Mouse (Mus musculus): ENCODE results near the gene Bin2. TPM values are rescaled to one million over a fixed set of nuclear protein-coding genes. Genes with fewer than 3 reads are reported as not detected.

Gene Bin2
- polyA plus RNA-seq, 1 experiment: 135 TPM

GRCm38 (mm10) chr15:100639972-100640750 is 29.2 kb downstream of the Bin2 start:
- Histone ChIP-seq H3K4me3 (ENCODE audit: insufficient read depth, low read length) (no peak overlapping the region), H3K4me1 (ENCODE audit: control insufficient read depth, insufficient read depth, low read length) (no peaks in the 10 kb centered on the region; the same call in none of the 2 replicates), H3K27ac (ENCODE audit: insufficient read depth, low read depth, low read length) (no peak overlapping the region)
- TF ChIP-seq POLR2A (IDR thresholded peaks at IDR 0.05; ENCODE audit: borderline replicate concordance, low read depth, low read length) (no peak), CTCF (IDR thresholded peaks at IDR 0.05; ENCODE audit: low read depth, low read length) (no peak)

- Histone ChIP-seq H3K27ac (ENCODE audit: insufficient read depth, low read depth, low read length) (no peak overlapping the region), H3K4me1 (ENCODE audit: control insufficient read depth, insufficient read depth, low read length) (no peaks in the 10 kb centered on the region; the same call in none of the 2 replicates), H3K4me3 (ENCODE audit: insufficient read depth, low read length) (no peak overlapping the region)
- TF ChIP-seq POLR2A (IDR thresholded peaks at IDR 0.05; ENCODE audit: borderline replicate concordance, low read depth, low read length): no peak
- TF ChIP-seq CTCF (IDR thresholded peaks at IDR 0.05; ENCODE audit: low read depth, low read length): peak; percentile 10; the same call in 1 of the 2 replicates
These were observed 31.7 kb downstream of the Bin2 start for GRCm38 (mm10) chr15:100637661-100638060.

GRCm38 (mm10) chr15:100636700-100637501 is 32.5 kb downstream of the Bin2 start, which contains the start of gene Smagp:
Gene Smagp, minus strand, starts transcription at chr15:100636940.
- Histone ChIP-seq H3K4me1 (ENCODE audit: control insufficient read depth, insufficient read depth, low read length) (peaks cover under 1% of the 10 kb centered on the region), H3K4me3 (ENCODE audit: insufficient read depth, low read length) (peak within 1 kb of the TSS; percentile 85), H3K27ac (ENCODE audit: insufficient read depth, low read depth, low read length) (no peak within 1 kb of the TSS)
- TF ChIP-seq CTCF (IDR thresholded peaks at IDR 0.05; ENCODE audit: low read depth, low read length) (no peak), POLR2A (IDR thresholded peaks at IDR 0.05; ENCODE audit: borderline replicate concordance, low read depth, low read length) (no peak)

- Histone ChIP-seq H3K4me3 (ENCODE audit: insufficient read depth, low read length) (peak overlapping the region; percentile 85), H3K4me1 (ENCODE audit: control insufficient read depth, insufficient read depth, low read length) (peaks cover 4% of the 10 kb centered on the region), H3K27ac (ENCODE audit: insufficient read depth, low read depth, low read length) (no peak overlapping the region)
- no peak for TF ChIP-seq CTCF (IDR thresholded peaks at IDR 0.05; ENCODE audit: low read depth, low read length)
- TF ChIP-seq POLR2A (IDR thresholded peaks at IDR 0.05; ENCODE audit: borderline replicate concordance, low read depth, low read length): no peak
These were observed 33.3 kb downstream of the Bin2 start for GRCm38 (mm10) chr15:100635851-100636645.

- TF ChIP-seq POLR2A (IDR thresholded peaks at IDR 0.05; ENCODE audit: borderline replicate concordance, low read depth, low read length): no peak
- TF ChIP-seq CTCF (IDR thresholded peaks at IDR 0.05; ENCODE audit: low read depth, low read length): no peak
- H3K4me3 ChIP-seq (ENCODE audit: insufficient read depth, low read length): no peak overlapping the region
These were observed 34.1 kb downstream of the Bin2 start for GRCm38 (mm10) chr15:100635239-100635638.

GRCm38 (mm10) chr15:100633341-100633740 is 36.0 kb downstream of the Bin2 start:
- H3K4me1 ChIP-seq (ENCODE audit: control insufficient read depth, insufficient read depth, low read length): peaks cover 4% of the 10 kb centered on the region
- H3K4me3 ChIP-seq (ENCODE audit: insufficient read depth, low read length): no peak overlapping the region
- no peak for TF ChIP-seq CTCF (IDR thresholded peaks at IDR 0.05; ENCODE audit: low read depth, low read length)
- no peak for TF ChIP-seq POLR2A (IDR thresholded peaks at IDR 0.05; ENCODE audit: borderline replicate concordance, low read depth, low read length)
- no peak overlapping the region for H3K27ac ChIP-seq (ENCODE audit: insufficient read depth, low read depth, low read length)

More at GRCm38 (mm10) chr15:100635239-100635638, 34.1 kb downstream of the Bin2 start:
- peaks cover 4% of the 10 kb centered on the region for H3K4me1 ChIP-seq (ENCODE audit: control insufficient read depth, insufficient read depth, low read length)
- no peak overlapping the region for H3K27ac ChIP-seq (ENCODE audit: insufficient read depth, low read depth, low read length)

GRCm38 (mm10) chr15:100632323-100632722 is 37.0 kb downstream of the Bin2 start:
- no peak overlapping the region for H3K4me3 ChIP-seq (ENCODE audit: insufficient read depth, low read length)
- TF ChIP-seq CTCF (IDR thresholded peaks at IDR 0.05; ENCODE audit: low read depth, low read length) (peak; percentile 10; the same call in 1 of the 2 replicates), POLR2A (IDR thresholded peaks at IDR 0.05; ENCODE audit: borderline replicate concordance, low read depth, low read length) (no peak)
- H3K4me1 ChIP-seq (ENCODE audit: control insufficient read depth, insufficient read depth, low read length): peaks cover 8% of the 10 kb centered on the region
- no peak overlapping the region for H3K27ac ChIP-seq (ENCODE audit: insufficient read depth, low read depth, low read length)

- Histone ChIP-seq H3K4me1 (ENCODE audit: control insufficient read depth, insufficient read depth, low read length) (peaks cover 8% of the 10 kb centered on the region), H3K27ac (ENCODE audit: insufficient read depth, low read depth, low read length) (no peak overlapping the region), H3K4me3 (ENCODE audit: insufficient read depth, low read length) (no peak overlapping the region)
- no peak for TF ChIP-seq POLR2A (IDR thresholded peaks at IDR 0.05; ENCODE audit: borderline replicate concordance, low read depth, low read length)
- TF ChIP-seq CTCF (IDR thresholded peaks at IDR 0.05; ENCODE audit: low read depth, low read length): no peak
These were observed 37.7 kb downstream of the Bin2 start for GRCm38 (mm10) chr15:100631454-100632170.

GRCm38 (mm10) chr15:100630126-100630525 is 39.2 kb downstream of the Bin2 start:
- no peak for TF ChIP-seq POLR2A (IDR thresholded peaks at IDR 0.05; ENCODE audit: borderline replicate concordance, low read depth, low read length)
- TF ChIP-seq CTCF (IDR thresholded peaks at IDR 0.05; ENCODE audit: low read depth, low read length): no peak
- H3K4me3 ChIP-seq (ENCODE audit: insufficient read depth, low read length): no peak overlapping the region
- no peak overlapping the region for H3K27ac ChIP-seq (ENCODE audit: insufficient read depth, low read depth, low read length)
- H3K4me1 ChIP-seq (ENCODE audit: control insufficient read depth, insufficient read depth, low read length): peaks cover 8% of the 10 kb centered on the region
